Mouse (Mus musculus): ENCODE measurements around the gene Sh3pxd2b. TPM values are rescaled to one million over a fixed set of nuclear protein-coding genes. Genes with fewer than 3 reads are reported as not detected.
A peak's percentile ranks its signal among the peaks of the same experiment; 100 is the strongest.

The Sh3pxd2b gene
- polyA plus RNA-seq, 1 experiment from 2014 or later = 7.4 TPM

- Histone ChIP-seq H3K4me1 (ENCODE audit: insufficient read depth, low read depth, low read length) (peaks cover 9% of the 10 kb centered on the region; the same call in 1 of the 2 replicates), H3K9ac (replicated peaks; ENCODE audit: low read depth) (no peak overlapping the region), H3K9me3 (ENCODE audit: low read length) (no peaks in the 10 kb centered on the region), H3K4me2 (replicated peaks; ENCODE audit: low read depth, low read length) (no peak overlapping the region), H3K27me3 (replicated peaks; ENCODE audit: insufficient read depth, low read length) (no peaks in the 10 kb centered on the region), H3K4me3 (ENCODE audit: low read depth, low read length) (no peak overlapping the region), H3K27ac (ENCODE audit: low read length) (no peak overlapping the region), H3K36me3 (ENCODE audit: insufficient read depth, low read length) (no peaks in the 10 kb centered on the region)
- peak; percentile 53 for DNase-seq (ENCODE audit: low spot score)
- TF ChIP-seq EP300 (IDR thresholded peaks at IDR 0.05) (no peak), CTCF (IDR thresholded peaks at IDR 0.05) (no peak)
- peak; percentile 27 for ATAC-seq
- WGBS = 58% methylated on average over 6 of the region's 6 CpGs
Observed at GRCm38 (mm10) chr11:32345504-32346297, 1.9 kb upstream of the Sh3pxd2b start.

GRCm38 (mm10) chr11:32347264-32347606 is 385 bp upstream of the Sh3pxd2b start:
- TF ChIP-seq EP300 (IDR thresholded peaks at IDR 0.05) (no peak), CTCF (IDR thresholded peaks at IDR 0.05) (no peak)
- Histone ChIP-seq H3K27me3 (replicated peaks; ENCODE audit: insufficient read depth, low read length) (no peaks in the 10 kb centered on the region), H3K9ac (replicated peaks; ENCODE audit: low read depth) (peak overlapping the region; percentile 76), H3K4me1 (ENCODE audit: insufficient read depth, low read depth, low read length) (no peaks in the 10 kb centered on the region; the same call in 1 of the 2 replicates), H3K36me3 (ENCODE audit: insufficient read depth, low read length) (no peaks in the 10 kb centered on the region), H3K27ac (ENCODE audit: low read length) (peak overlapping the region; percentile 77), H3K4me3 (ENCODE audit: low read depth, low read length) (peak overlapping the region; percentile 81), H3K4me2 (replicated peaks; ENCODE audit: low read depth, low read length) (peak overlapping the region; percentile 82), H3K9me3 (ENCODE audit: low read length) (no peaks in the 10 kb centered on the region)
- WGBS = 3% methylated on average over 10 of the region's 10 CpGs
- ATAC-seq = 0 out of 2 replicates have a peak, but pooled peaks have one; percentile 0
- no peak for DNase-seq (ENCODE audit: low spot score)

- DNase-seq (ENCODE audit: low spot score) (no peak), ATAC-seq (no peak)
- WGBS = 8% methylated on average over 9 of the region's 9 CpGs
- Histone ChIP-seq H3K9ac (replicated peaks; ENCODE audit: low read depth) (peak overlapping the region; percentile 76), H3K4me3 (ENCODE audit: low read depth, low read length) (peak overlapping the region; percentile 81), H3K27ac (ENCODE audit: low read length) (peak overlapping the region; percentile 77), H3K4me2 (replicated peaks; ENCODE audit: low read depth, low read length) (peak overlapping the region; percentile 82), H3K27me3 (replicated peaks; ENCODE audit: insufficient read depth, low read length) (no peaks in the 10 kb centered on the region), H3K36me3 (ENCODE audit: insufficient read depth, low read length) (no peaks in the 10 kb centered on the region), H3K9me3 (ENCODE audit: low read length) (no peaks in the 10 kb centered on the region), H3K4me1 (ENCODE audit: insufficient read depth, low read depth, low read length) (no peaks in the 10 kb centered on the region; the same call in 1 of the 2 replicates)
- TF ChIP-seq CTCF (IDR thresholded peaks at IDR 0.05) = no peak
- no peak for TF ChIP-seq EP300 (IDR thresholded peaks at IDR 0.05)
Observed at GRCm38 (mm10) chr11:32348433-32349283, 1.0 kb downstream of the Sh3pxd2b start.

- TF ChIP-seq CTCF (IDR thresholded peaks at IDR 0.05) (no peak), EP300 (IDR thresholded peaks at IDR 0.05) (no peak)
- peak overlapping the region; percentile 77; the same call in 1 of the 2 replicates for H3K27ac ChIP-seq (ENCODE audit: low read length)
- H3K36me3 ChIP-seq (ENCODE audit: insufficient read depth, low read length) = no peaks in the 10 kb centered on the region
- H3K9ac ChIP-seq (replicated peaks; ENCODE audit: low read depth) = no peak overlapping the region
- H3K4me2 ChIP-seq (replicated peaks; ENCODE audit: low read depth, low read length) = peak overlapping the region; percentile 82
- peak; percentile 55 for DNase-seq (ENCODE audit: low spot score)
- 46% methylated on average over 13 of the region's 13 CpGs for WGBS
- no peaks in the 10 kb centered on the region for H3K9me3 ChIP-seq (ENCODE audit: low read length)
- 0 out of 2 replicates have a peak overlapping the region, but pooled peaks have one; percentile 81 for H3K4me3 ChIP-seq (ENCODE audit: low read depth, low read length)
- peak; percentile 16 for ATAC-seq
- H3K27me3 ChIP-seq (replicated peaks; ENCODE audit: insufficient read depth, low read length) = no peaks in the 10 kb centered on the region
- no peaks in the 10 kb centered on the region; the same call in 1 of the 2 replicates for H3K4me1 ChIP-seq (ENCODE audit: insufficient read depth, low read depth, low read length)
Observed at GRCm38 (mm10) chr11:32349284-32349953, 1.8 kb downstream of the Sh3pxd2b start.

- no peak for DNase-seq (ENCODE audit: low spot score)
- 66% methylated on average over 6 of the region's 6 CpGs for WGBS
- no peak overlapping the region for H3K9ac ChIP-seq (replicated peaks; ENCODE audit: low read depth)
- no peak overlapping the region for H3K27ac ChIP-seq (ENCODE audit: low read length)
- no peaks in the 10 kb centered on the region for H3K27me3 ChIP-seq (replicated peaks; ENCODE audit: insufficient read depth, low read length)
- no peaks in the 10 kb centered on the region for H3K9me3 ChIP-seq (ENCODE audit: low read length)
- no peak for ATAC-seq
- TF ChIP-seq CTCF (IDR thresholded peaks at IDR 0.05) = no peak
- no peak for TF ChIP-seq EP300 (IDR thresholded peaks at IDR 0.05)
- H3K36me3 ChIP-seq (ENCODE audit: insufficient read depth, low read length) = no peaks in the 10 kb centered on the region
- H3K4me1 ChIP-seq (ENCODE audit: insufficient read depth, low read depth, low read length) = peaks cover 9% of the 10 kb centered on the region; the same call in 1 of the 2 replicates
- H3K4me3 ChIP-seq (ENCODE audit: low read depth, low read length) = no peak overlapping the region
- no peak overlapping the region for H3K4me2 ChIP-seq (replicated peaks; ENCODE audit: low read depth, low read length)
Observed at GRCm38 (mm10) chr11:32352946-32353345, 5.3 kb downstream of the Sh3pxd2b start.

Measured in lung, postnatal 0 days (tissue).